Mouse (Mus musculus) mature B cell (primary cell): ENCODE results near the gene Fibp.
"Not testable (repeated sequence)": the region's sequence is repeated elsewhere in the genome, so short reads cannot be mapped to it uniquely, and the experiment has no call there.

Source experiments
- in situ Hi-C: fragments of 300-500 bp; cut with MboI; formaldehyde crosslinking; loops from 2 replicates; pipeline ENCODE4 v1.14.3; 2019

Gene Fibp

GRCm38 (mm10) chr19:5488878-5489571, 28.6 kb downstream of the Fibp start:
- in situ Hi-C loops, result no loop called here

- in situ Hi-C loops, result not testable (repeated sequence)
Measured at GRCm38 (mm10) chr19:5489721-5490120, 29.3 kb downstream of the Fibp start.

GRCm38 (mm10) chr19:5490313-5490897, 30.0 kb downstream of the Fibp start, which contains the start of gene Cfl1:
TSS of gene Cfl1 (plus strand) at chr19:5490455.
- in situ Hi-C loops, result no loop called here

GRCm38 (mm10) chr19:5490898-5491708, 30.7 kb downstream of the Fibp start:
- in situ Hi-C loops, result no loop called here

GRCm38 (mm10) chr19:5492641-5493040, 32.2 kb downstream of the Fibp start:
- in situ Hi-C loops, result no loop called here

- in situ Hi-C loops, result not testable (repeated sequence)
Measured at GRCm38 (mm10) chr19:5493301-5493721, 32.9 kb downstream of the Fibp start.

GRCm38 (mm10) chr19:5494314-5494713, 33.9 kb downstream of the Fibp start:
- in situ Hi-C loops, result no loop called here

- in situ Hi-C loops, result no loop called here
Measured at GRCm38 (mm10) chr19:5495353-5496051, 35.1 kb downstream of the Fibp start.

GRCm38 (mm10) chr19:5496052-5496370, 35.6 kb downstream of the Fibp start:
- in situ Hi-C loops, result no loop called here

GRCm38 (mm10) chr19:5500330-5500875, 40.0 kb downstream of the Fibp start:
- in situ Hi-C loops, result no loop called here

- in situ Hi-C loops, result no loop called here
Measured at GRCm38 (mm10) chr19:5503687-5504086, 43.3 kb downstream of the Fibp start, which contains the start of gene 1700020D05Rik. TSS of gene 1700020D05Rik (minus strand) at chr19:5503787.

- in situ Hi-C loops, result no loop called here
Measured at GRCm38 (mm10) chr19:5510031-5511026, 49.9 kb downstream of the Fibp start, which contains the start of gene Snx32. TSS of gene Snx32 (minus strand) at chr19:5510538.

GRCm38 (mm10) chr19:5511074-5511632, 50.7 kb downstream of the Fibp start:
- in situ Hi-C loops, result no loop called here

GRCm38 (mm10) chr19:5512091-5513004, 51.9 kb downstream of the Fibp start:
- in situ Hi-C loops, result no loop called here

GRCm38 (mm10) chr19:5513005-5513349, 52.6 kb downstream of the Fibp start:
- in situ Hi-C loops, result no loop called here
